Mouse (Mus musculus): ENCODE measurements around the gene Gm21698. TPM values are rescaled to one million over a fixed set of nuclear protein-coding genes. Genes with fewer than 3 reads are reported as not detected.
"Not testable (repeated sequence)": the region's sequence is repeated elsewhere in the genome, so short reads cannot be mapped to it uniquely, and the experiment has no call there.

The Gm21698 gene
- total RNA-seq (2021): under 1 TPM in 1 of 2 experiments, not detected in 1; 0.60 TPM

GRCm38 (mm10) chr5:25988550-25988949, at the start of gene Gm21698:
Gene Gm21698 (minus strand): TSS chr5:25988650.
- intact Hi-C loops (cut with DNase I); DNase-seq: not testable (repeated sequence)

GRCm38 (mm10) chr5:26022816-26023215, 34.4 kb upstream of the Gm21698 start, which contains the start of gene Gm5862:
Gene Gm5862 (minus strand): TSS chr5:26022916.
- DNase-seq; intact Hi-C loops (cut with DNase I): not testable (repeated sequence)

GRCm38 (mm10) chr5:26007697-26008096, 19.2 kb upstream of the Gm21698 start:
- intact Hi-C loops (cut with DNase I); DNase-seq: not testable (repeated sequence)

- intact Hi-C loops (cut with DNase I); DNase-seq: not testable (repeated sequence)
These were observed 18.7 kb upstream of the Gm21698 start for GRCm38 (mm10) chr5:26006937-26007695.

GRCm38 (mm10) chr5:26004698-26005097, 16.2 kb upstream of the Gm21698 start, which contains the start of gene Gm1979:
Gene Gm1979 (minus strand): TSS chr5:26004798.
- intact Hi-C loops (cut with DNase I); DNase-seq: not testable (repeated sequence)

GRCm38 (mm10) chr5:25972563-25972962, 15.9 kb downstream of the Gm21698 start, which contains the start of gene Gm21680:
Gene Gm21680 (minus strand): TSS chr5:25972663.
- intact Hi-C loops (cut with DNase I): not testable (repeated sequence)

GRCm38 (mm10) chr5:25957050-25957449, 31.4 kb downstream of the Gm21698 start:
- intact Hi-C loops (cut with DNase I): not testable (repeated sequence)

More at GRCm38 (mm10) chr5:25972563-25972962, 15.9 kb downstream of the Gm21698 start, which contains the start of gene Gm21680:
- not testable (repeated sequence) for DNase-seq

GRCm38 (mm10) chr5:25956611-25957010, 31.8 kb downstream of the Gm21698 start:
- intact Hi-C loops (cut with DNase I); DNase-seq: not testable (repeated sequence)

More at GRCm38 (mm10) chr5:25957050-25957449, 31.4 kb downstream of the Gm21698 start:
- DNase-seq: not testable (repeated sequence)

- intact Hi-C loops (cut with DNase I); DNase-seq: not testable (repeated sequence)
These were observed 34.1 kb downstream of the Gm21698 start, which contains the start of gene Gm21671 for GRCm38 (mm10) chr5:25954317-25954716. Gene Gm21671 (minus strand): TSS chr5:25954417.

- intact Hi-C loops (cut with DNase I); DNase-seq: not testable (repeated sequence)
These were observed 43.1 kb downstream of the Gm21698 start for GRCm38 (mm10) chr5:25945391-25945790.

GRCm38 (mm10) chr5:25942281-25942680, 46.2 kb downstream of the Gm21698 start, which contains the start of gene Gm21663:
Gene Gm21663 (minus strand): TSS chr5:25942381.
- DNase-seq; intact Hi-C loops (cut with DNase I): not testable (repeated sequence)

Other genes with a start within 250 kb of the Gm21698 start
- 10 to 100 TPM; 43.5 to 48.8 TPM for gene Actr3b, start 228.7 kb downstream of the Gm21698 start, total RNA-seq (2021)
- not detected for gene Gm21663, start 46.3 kb downstream of the Gm21698 start, total RNA-seq (2021)
- gene Gm21671, start 34.2 kb downstream of the Gm21698 start, total RNA-seq (2021): not detected
- gene Gm21680, start 16.0 kb downstream of the Gm21698 start, total RNA-seq (2021): not detected
- gene Gm1979, start 16.1 kb upstream of the Gm21698 start, total RNA-seq (2021): not detected
- gene Gm5862, start 34.3 kb upstream of the Gm21698 start, total RNA-seq (2021): not detected
- not detected for gene Speer4a, start 50.9 kb upstream of the Gm21698 start, total RNA-seq (2021)
- gene Gm7347, start 69.9 kb upstream of the Gm21698 start, total RNA-seq (2021): not detected
- gene Gm10471, start 100.6 kb upstream of the Gm21698 start, total RNA-seq (2021): not detected
- gene 5031410I06Rik, start 116.7 kb upstream of the Gm21698 start, total RNA-seq (2021): not detected
- under 1 TPM in 1 of 2 experiments, not detected in 1; 0.08 TPM for gene Gm10220, start 132.8 kb upstream of the Gm21698 start, total RNA-seq (2021)

All from heart, postnatal 36 days (tissue).